ENCODE assay signal across 20 mouse cellular contexts in genomic region chr19:14664096-14664586, GRCm38 (mm10).
"Had no signal": no experiment of that assay in that cellular context is flagged by ENCODE, and none has a peak within 500 bp of the region (broad histone marks: within the 10 kb centered on the region; RNA-seq: fewer than 3 reads in every experiment).

No protein-coding gene starts in this region.

- DNase-seq: kidney, postnatal 14 days; kidney, postnatal 4 days; lung, adult 18-20 months; lung, postnatal 10 days; lung, postnatal 36 days; right cerebral cortex, postnatal 14 days; right cerebral cortex, postnatal 4 days; spleen, adult 18-20 months; thymus, adult 18-20 months; thymus, postnatal 4 days had no signal

- H3K4me2 ChIP-seq: limb, embryonic 12.5 days; limb, embryonic 15.5 days; liver, embryonic 12.5 days; liver, embryonic 15.5 days; lung, embryonic 15.5 days; midbrain, embryonic 13.5 days had no signal

- H3K36me3 ChIP-seq: limb, embryonic 12.5 days; limb, embryonic 15.5 days; liver, embryonic 12.5 days; liver, embryonic 15.5 days; lung, embryonic 15.5 days; midbrain, embryonic 10.5 days; midbrain, embryonic 13.5 days had no signal

- H3K9ac ChIP-seq: limb, embryonic 12.5 days; limb, embryonic 15.5 days; liver, embryonic 12.5 days; liver, embryonic 15.5 days; lung, embryonic 15.5 days; midbrain, embryonic 13.5 days had no signal

- H3K9me3 ChIP-seq: limb, embryonic 12.5 days; limb, embryonic 15.5 days; liver, embryonic 12.5 days; liver, embryonic 15.5 days; lung, embryonic 15.5 days; megakaryocyte, embryonic 14.5 days; midbrain, embryonic 10.5 days; midbrain, embryonic 13.5 days had no signal

- H3K27me3 ChIP-seq: limb, embryonic 12.5 days; limb, embryonic 15.5 days; liver, embryonic 12.5 days; liver, embryonic 15.5 days; lung, embryonic 15.5 days had no signal

- H3K27ac ChIP-seq: limb, embryonic 12.5 days; limb, embryonic 15.5 days; liver, embryonic 12.5 days; liver, embryonic 15.5 days; lung, embryonic 15.5 days; midbrain, embryonic 10.5 days; midbrain, embryonic 13.5 days had no signal

- H3K4me1 ChIP-seq: limb, embryonic 12.5 days; limb, embryonic 15.5 days; liver, embryonic 15.5 days; lung, embryonic 15.5 days had no signal

- H3K4me3 ChIP-seq: limb, embryonic 12.5 days; limb, embryonic 15.5 days; liver, embryonic 12.5 days; liver, embryonic 15.5 days; lung, embryonic 15.5 days; megakaryocyte, embryonic 14.5 days; midbrain, embryonic 10.5 days; midbrain, embryonic 13.5 days; myocyte had no signal

- ATAC-seq: liver, embryonic 12.5 days; midbrain, embryonic 13.5 days; midbrain, embryonic 16.5 days had no signal
